Mouse (Mus musculus) fat pad, adult 2 months (tissue): ENCODE results near the gene Ramp2.

ENCODE experiments used
- DNase-seq: peaks from one replicate; pipeline ENCODE4 v3.0.0-alpha.2; 2011; ENCODE audit warnings: low read depth, low spot score; ENCODE audit errors: extremely low read depth

Gene Ramp2

DNA sequence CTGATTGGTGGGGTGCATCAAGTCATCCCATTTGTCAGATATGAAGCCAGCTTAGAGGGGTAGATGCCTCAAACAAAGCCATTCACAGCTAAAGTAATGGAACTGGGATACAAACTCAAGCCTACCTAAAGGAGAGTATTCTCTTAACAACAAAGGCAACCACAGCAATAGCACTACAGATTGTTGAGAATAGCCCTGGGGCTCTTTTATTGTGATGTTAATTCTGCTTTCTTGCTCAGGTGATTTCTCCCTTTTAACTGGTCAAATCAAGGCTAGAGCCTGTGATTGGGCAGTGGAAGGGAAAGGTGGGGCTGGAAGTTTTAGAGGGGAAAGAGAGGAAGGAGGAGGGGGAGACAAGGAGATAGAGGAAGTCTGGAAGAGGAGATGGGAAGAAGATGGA is 11.7 kb upstream of the Ramp2 start:
- DNase-seq, result no peak

DNA sequence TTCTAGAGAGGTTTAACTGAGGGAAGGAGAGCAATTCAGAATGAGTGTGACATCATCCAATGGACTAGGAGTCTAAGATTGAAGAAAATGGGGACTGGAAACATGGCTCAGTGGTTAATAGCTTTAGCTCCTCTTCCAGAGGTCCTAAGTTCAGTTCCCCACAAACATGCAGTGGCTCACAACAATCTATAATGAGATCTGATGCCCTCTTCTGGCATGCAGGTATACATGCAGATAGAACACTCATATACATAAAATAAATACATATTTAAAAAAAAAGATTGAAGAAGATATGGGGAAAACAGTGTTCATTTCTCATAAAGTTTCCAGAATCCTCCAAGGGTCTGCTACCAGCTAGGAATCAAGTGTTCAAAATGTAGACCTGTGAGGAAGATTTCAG is 10.4 kb upstream of the Ramp2 start:
- DNase-seq, result no peak

DNA sequence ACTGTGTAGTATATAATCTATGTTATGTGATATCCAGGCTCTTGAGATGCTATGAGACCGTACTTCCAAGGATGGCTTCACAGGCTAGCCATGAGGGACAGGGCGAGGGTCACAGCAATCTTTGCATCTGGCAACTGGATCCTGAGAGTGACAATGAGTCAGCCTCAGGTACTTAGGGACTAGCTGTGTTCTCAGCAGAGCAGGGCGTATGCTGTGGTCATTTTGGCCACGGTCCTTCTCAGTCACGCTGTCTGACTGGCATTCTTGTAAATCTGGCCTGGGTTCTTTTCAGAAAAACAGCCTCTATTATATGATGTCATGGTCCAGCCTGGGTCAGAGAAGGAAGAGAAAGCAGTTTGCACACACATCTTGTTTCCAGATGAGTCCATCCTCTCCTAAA is 9.0 kb upstream of the Ramp2 start:
- DNase-seq, result no peak

DNA sequence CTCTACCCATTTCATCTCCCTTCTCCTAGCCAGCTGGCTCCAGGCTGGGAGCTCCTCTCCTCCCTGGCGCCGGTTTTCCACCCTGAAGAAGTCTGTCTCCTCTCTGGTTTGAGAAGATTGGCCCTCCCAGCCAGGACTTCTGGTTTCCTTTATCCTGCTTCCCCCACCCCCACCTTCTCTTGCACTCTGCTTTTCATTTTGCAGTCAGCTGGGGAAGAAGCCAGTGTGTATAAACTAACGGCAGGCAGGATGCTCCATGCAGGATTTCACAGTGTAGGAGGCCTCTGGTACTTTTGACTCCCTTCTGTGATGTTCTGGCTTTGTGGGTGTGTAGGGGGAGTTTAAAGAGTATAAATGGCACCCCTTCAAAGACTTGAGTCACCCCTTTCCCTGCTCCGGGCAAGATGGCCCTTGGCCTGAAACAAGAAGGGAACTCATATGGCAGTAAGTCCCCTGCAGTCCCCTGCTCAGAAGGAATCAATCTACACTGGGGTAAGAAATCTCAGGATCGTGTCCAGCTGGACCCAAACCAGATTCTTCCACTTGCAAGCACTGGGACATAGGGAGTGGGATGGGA is 7.7 kb upstream of the Ramp2 start:
- no peak for DNase-seq

DNA sequence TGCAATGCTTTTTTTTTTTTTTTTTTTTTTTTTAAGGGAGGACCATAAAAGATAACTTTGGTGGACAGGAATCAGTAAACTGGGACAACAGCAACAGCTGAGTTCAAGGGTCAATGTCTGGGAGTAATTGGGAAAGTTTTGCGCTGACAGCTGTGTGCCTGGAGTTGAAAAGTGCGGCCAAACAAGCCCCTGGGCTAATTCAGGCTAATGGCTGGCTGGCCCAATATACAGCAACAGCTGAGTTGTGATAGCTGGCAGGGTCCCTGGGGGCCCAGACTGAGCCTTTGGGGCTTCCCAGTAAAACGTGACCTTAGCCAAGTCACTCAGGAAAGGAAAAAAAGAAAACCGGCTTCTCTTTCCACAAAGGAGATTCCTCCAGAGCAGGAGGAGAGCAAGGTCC is 757 bp upstream of the Ramp2 start:
- no peak for DNase-seq

DNA sequence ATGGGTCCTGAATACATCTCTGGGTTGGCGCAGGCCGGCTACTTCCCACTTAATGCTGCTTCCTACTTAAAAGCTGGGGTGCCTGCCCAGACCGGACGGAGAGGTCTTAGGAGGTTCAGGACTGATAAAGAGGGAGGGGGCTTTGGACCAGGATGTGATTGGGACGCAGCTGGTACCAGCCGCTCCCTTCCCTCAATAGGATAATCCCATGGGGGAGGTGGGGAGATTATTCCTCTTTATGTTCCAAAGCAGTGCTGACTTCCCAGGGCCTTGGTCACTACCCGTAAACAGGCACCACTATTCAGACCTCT is 829 bp downstream of the Ramp2 start:
- no peak for DNase-seq

DNA sequence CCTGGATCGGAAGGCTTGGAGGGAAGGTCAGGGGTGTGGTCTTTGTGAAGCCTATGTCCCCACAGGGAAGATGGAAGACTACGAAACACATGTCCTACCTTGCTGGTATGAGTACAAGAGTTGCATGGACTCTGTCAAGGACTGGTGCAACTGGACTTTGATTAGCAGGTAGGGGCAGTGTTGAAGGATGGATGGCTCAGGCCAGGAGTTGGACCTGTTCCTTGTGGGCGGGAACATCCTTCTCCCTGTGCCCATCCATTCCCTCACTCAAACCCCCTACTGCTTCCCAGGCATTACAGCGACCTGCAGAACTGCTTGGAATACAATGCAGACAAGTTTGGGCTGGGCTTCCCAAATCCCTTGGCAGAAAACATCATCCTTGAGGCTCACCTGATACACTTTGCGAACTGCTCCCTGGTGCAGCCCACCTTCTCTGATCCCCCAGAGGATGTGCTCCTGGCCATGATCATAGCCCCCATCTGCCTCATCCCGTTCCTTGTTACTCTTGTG is 1.7 kb downstream of the Ramp2 start:
- no peak for DNase-seq

DNA sequence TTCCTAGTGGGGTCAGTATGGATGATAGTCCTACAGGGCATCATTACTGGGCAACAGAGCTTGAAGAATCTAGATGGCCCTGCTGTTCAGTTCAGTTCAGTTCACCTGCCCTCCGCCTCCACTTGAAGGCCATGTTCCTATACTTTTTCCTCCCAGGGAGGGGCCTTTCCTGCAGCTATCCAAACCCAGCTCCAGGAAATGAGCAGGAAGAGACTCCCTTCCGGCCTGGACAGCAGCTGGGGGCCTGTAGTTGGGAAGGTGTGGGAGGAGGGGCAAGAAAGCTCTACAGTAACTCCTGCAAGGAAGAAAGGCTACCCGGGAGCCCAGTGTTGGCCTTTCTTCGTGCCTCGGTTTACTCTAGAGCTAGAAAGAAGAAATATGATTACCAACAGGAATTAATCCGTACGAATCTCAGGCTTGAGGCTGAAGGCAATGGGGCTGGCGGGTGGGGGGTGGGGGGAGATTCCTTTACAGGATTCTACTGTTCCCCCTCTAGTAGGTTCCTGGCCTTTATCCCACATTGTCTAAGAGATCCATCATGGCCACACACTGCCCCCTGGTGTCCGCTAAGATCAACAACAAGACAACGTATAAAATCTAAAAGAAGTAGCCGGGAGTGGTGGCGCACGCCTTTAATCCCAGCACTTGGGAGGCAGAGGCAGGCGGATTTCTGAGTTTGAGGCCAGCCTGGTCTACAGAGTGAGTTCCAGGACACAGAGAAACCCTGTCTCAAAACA is 2.6 kb downstream of the Ramp2 start:
- no peak for DNase-seq

DNA sequence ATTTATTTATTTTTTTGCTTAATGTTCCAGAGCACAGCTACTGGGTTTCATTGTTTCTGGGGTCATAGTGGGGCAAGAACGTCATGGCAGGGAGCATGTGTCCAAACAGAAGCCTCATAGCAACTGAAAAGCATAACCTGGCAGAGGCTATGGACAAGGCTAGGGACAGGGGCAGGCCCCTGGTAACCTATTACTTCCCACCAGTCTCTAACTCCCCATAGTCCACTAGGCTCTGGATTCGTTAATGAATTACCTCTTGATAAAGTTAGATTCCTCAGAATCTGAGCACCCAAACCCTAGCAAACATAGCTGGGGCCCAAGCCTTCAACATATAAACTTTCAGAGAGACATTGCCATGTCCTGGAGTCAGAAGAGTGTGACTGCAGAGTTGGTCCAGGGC is 5.2 kb downstream of the Ramp2 start:
- no peak for DNase-seq

DNA sequence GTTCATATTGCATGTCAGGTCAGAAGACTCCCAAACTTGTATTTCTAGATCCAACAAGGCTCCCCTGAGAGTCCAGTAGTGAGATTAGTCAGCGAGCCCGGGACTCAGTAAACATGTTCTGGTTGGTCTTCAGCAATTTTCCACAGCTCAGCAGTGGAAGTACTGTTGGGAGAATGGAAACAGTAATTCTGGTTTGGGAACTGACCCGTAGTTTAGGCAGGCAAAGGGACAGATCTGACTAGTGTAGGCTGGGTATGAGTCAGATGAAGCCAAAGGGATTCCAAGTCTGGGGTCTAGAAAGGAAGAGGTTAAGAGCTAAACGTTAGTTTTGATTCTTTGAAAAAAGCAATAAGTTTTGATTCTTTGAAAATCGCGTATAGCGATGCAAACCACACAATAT is 7.1 kb downstream of the Ramp2 start:
- no peak for DNase-seq

DNA sequence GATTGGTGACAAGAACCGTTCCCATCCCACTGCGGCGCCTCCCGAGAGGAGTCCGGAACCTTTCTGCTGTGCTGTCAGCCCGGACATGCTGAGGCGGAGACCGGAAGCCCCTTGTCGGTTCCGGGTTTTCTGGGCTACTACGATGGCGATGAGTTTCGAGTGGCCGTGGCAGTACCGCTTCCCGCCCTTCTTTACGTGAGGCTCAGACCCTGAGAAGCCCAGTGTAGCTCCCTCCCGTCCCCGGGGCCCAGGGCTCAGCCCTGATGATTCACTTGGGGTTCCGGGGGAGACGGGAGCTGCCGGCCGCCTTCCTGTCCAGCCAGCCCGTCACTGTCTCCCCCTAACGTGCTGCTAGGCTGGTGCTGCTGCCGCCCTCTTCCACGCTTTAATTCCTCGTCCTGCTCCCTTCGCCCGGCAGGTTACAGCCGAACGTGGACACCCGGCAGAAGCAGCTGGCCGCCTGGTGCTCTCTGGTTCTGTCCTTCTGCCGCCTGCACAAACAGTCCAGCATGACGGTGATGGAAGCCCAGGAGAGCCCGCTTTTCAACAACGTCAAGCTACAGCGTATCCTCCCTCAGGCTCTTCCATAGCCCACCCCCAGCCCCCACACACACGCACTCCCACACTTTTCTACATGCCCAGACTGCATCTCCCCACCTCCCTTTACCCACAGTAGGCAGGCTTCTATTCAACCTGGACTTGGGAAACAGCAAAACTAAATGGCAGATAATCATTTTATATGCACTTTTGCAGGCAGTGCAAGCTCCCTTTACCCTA is 8.0 kb downstream of the Ramp2 start, which contains the start of gene Vps25:
TSS of gene Vps25 (plus strand) at position 95 of the 777 bp plus-strand sequence.
- DNase-seq, result no peak

DNA sequence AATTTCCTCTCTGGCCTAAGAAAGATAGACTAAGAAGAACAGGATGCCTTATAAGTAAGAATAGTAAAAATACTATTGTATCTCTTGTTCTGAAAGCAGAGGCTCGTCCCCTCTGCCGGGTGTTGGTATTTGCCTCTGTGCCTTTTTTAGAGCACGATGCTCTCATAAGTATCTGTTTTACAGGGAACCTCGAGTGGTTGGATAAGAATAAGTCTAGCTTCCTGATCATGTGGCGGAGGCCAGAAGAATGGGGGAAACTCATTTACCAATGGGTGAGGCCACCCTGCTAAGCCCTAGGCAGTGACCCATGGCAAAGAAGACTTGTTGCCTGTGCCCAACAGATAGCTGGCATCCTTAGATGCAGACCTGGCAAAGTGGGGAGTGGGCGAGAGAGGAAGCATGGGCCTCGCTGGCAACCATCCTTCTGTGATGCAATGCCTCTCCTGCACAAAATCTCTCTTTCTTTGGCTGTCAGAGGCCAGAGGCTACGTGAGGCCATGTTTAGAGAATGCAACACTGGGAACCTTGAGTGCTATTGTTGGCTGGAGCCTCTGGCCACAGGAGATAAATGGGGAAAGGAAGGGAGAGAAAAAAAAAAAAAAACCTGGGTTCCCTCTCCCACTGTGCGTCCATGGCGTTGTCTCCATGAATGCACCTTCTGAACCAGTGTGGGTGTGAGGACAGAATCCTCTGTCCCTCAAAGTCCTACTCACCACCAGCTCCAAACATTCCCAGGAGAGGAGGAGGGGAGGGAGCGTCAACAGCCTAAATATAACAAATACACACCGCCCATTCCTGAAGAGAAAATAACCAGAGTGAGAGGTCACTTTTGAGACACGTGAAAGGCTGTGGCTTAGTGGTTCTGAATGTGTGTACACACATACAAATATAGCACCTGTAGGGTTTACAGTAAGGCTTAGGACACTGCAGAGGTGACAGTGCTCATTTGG is 10.3 kb downstream of the Ramp2 start:
- no peak for DNase-seq

DNA sequence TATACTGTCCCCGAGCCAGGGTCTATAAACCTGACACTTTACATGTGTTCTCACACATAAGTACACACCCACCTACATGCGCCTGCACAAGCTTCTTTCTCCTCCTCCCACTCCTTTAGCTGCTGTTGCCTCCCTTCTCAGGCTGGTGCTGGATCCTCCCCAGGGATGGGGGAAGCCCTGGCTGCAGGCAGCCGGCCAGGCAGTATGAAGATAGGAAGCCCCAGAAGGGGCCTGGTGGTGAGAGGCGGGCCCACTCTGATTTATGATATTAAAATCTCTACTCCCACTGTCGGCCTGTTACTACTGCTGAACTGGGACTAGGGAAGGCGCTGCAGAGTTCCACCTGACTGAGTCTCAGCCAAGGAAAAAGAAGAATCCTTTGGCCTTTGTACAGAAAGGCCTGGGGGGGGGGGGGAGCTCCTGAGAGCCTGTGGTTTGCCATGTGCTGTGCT is 13.5 kb downstream of the Ramp2 start:
- DNase-seq, result no peak

DNA sequence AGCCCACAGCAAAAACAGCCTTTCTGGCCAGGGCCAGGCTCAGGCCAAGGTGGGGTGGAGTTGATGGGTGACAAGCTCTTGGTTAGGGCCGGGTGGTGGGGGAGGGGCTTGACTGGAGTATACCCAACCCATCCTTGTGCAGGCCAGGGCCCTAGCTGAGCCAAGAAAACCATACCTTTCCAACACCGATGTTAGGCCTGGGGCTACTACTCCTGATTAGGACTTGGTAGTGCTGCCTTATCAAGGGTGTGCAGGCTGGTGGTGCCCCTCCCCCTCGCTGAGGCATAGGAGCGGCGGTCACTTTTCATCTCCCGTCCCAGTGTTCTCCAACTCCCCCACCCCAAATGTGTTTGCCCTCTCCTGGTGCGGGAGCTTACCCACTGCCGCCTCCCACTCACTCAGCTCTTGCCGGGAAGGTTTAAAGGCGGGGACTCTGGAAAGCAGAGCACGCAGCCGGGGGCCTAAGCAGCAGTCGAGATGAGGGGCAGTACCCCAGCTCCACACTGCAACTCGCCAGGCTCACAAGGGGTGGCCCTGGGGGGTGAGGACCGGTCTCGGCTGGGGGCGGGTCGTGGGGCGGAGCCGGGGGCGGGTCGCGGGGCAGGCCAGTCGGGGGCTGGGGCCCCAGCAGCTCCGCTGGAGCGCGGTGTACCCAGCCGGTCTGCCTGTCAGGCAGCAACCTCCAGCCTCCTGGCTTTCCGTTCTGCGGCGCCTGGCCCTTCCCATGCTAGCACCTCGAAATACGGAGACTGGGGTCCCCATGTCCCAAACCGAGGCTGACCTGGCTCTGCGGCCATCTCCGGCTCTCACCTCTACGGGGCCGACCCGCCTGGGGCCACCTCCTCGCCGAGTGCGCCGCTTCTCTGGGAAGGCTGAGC is 14.4 kb downstream of the Ramp2 start, which contains the start of gene Wnk4:
TSS of gene Wnk4 (plus strand) at position 620 of the 878 bp plus-strand sequence.
- DNase-seq, result no peak

DNA sequence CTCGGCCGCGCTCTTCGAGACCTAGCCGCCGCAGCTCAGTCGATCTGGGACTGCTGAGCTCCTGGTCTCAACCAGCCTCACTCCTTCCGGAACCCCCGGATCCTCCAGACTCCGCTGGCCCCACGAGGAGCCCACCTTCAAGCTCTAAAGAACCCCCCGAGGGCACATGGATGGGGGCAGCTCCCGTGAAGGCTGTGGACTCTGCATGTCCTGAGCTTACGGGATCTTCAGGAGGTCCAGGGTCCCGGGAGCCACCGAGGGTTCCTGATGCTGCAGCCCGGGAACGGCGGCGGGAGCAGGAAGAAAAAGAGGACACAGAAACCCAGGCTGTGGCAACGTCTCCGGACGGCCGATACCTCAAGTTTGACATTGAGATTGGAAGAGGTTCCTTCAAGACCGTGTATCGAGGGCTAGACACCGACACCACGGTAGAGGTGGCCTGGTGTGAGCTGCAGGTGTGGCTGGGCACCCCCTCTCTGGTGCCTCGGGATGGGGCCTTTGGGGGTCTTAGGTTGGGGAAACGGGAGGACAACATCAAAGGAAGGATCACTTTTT is 15.1 kb downstream of the Ramp2 start:
- no peak for DNase-seq

DNA sequence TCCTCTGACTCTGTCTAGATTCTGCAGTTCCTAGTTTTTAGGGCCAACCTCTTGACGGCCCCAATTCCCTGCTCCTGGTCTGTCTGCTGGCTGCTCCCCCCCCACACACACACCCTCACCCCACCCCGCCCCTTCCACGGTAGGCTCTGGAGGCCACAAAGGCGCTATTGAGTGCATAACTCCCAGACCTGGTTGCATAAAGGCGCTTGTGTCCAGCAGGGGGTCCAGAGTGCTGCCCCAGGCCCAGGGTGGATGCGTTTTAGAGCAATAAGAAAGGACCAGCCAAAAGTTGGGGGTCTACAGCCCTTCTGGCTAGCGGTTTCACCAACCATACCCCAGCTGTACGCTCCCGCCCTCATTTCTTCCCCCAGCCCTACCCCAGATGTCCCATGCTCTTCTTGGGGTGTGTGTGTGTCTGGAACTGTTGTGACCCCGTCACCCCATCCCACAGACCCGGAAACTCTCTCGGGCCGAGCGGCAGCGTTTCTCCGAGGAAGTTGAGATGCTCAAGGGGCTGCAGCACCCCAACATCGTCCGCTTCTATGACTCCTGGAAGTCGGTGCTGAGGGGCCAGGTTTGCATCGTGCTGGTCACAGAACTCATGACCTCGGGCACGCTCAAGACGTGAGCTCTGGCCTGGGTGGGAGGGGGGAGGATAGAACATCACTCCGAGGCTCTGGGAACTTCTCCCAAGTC is 16.6 kb downstream of the Ramp2 start:
- DNase-seq, result no peak

DNA sequence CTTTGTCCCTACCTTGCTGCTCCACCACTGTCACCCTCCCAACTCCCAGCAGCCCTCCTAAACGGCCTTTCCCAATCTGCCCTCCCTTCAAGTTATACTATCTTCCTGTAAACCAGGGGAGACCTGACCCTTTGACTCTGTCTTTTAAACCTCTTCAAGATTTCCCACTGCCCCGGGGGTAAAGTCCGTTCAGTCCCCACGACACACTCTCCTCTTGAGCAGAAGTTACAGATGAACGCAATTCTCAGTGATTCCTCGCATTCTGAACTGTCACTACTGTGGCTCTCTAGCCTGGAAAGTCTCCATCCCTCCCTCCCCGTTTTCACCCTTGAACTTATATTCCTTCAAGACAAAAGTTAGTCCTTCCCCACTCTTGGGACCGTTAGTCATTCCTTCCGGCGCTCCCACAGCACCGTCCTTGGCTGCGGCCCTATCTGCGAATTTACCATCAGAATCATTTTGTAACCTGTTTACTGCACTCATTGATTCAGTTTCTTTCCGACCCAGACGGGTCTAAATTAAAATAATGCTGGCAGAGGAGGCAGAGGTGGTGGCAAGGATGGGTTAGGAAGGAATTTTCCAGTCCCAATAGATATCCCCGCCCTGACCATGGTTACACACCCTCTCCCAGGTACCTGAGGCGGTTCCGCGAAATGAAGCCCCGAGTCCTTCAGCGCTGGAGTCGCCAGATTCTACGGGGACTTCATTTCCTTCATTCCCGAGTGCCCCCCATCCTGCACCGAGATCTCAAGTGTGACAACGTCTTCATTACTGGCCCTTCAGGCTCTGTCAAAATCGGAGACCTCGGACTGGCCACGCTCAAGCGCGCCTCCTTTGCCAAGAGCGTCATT is 17.5 kb downstream of the Ramp2 start:
- DNase-seq, result no peak

DNA sequence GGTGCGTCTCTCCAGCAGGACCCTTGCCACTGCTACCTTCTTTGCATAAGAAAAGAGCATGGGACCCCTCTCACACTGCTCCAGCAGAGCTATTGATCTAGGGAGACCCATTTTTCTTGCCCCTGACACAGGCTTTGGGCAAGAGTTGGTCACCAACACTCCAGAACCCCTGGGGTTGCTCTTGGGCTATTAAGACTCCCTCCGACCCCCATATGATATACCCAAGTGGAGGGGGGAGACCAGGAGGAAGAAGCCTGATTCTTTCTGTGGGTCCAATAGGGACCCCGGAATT is 18.1 kb downstream of the Ramp2 start:
- DNase-seq, result no peak
